Mouse (Mus musculus) embryo, embryonic 10.5 days (tissue): Measurements from ENCODE around the gene Gm20388.

Experiments
- DNase-seq: peaks from one replicate; pipeline ENCODE4 v3.0.0-alpha.2; 2015; ENCODE audit warnings: low spot score

The Gm20388 gene

DNA sequence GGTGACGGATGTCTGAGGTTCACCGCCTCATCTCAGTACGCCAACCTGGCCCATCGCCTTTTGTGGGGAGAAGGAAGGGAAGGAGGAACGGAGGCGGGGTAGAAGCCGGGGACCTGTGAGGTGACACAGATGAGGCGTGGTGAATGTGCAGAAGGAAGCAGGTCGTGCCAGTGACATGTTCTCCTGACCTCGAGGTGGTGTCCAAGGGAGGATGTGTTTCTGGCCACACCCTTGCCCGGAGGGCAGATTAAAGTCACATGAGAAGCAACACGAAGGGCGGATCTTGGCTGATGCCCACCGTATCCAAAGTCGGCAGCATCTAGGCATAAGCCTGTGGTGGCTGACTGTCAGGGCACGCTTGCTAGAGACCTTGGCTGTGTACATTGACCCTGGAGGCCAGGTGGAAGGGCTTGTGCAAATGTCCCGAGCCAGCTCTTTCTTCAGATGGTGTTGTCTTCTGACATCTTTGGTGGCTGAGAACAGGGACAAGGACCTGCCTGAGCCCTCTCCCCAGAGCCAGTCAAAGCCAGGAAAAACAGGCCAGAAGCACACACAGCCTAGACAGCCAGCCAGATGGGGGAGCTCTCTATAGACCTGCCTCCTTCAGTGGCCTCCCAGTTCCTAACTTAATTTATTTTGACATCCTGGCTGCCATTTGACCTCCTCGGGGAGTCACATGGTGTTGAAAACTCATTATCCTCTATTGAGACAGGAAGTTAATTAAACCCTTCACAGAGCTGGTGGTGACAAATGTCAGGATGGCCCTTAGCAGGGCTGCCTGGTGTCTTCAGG, 2366.8 kb downstream of the Gm20388 start:
- DNase-seq, result peak; percentile 68

DNA sequence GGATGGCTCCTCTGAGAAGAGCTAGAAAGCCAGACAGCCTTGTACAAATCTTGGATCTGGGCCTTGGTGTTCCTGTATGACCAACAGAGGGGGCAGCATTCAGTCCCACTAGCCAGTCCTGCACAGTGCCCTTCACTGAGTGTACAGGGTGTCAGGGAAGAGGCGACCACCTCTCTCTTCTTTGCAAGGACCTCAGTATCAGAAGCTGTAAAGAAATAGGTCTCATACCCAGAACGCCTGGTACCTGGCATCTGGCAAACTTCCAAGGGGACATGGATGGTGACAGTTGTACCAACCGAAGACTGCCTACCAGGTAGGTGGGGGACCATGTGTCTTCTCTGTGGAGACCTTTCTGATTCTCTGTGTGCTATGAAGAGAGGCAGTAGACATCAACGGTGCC, 2369.5 kb downstream of the Gm20388 start:
- no peak for DNase-seq

DNA sequence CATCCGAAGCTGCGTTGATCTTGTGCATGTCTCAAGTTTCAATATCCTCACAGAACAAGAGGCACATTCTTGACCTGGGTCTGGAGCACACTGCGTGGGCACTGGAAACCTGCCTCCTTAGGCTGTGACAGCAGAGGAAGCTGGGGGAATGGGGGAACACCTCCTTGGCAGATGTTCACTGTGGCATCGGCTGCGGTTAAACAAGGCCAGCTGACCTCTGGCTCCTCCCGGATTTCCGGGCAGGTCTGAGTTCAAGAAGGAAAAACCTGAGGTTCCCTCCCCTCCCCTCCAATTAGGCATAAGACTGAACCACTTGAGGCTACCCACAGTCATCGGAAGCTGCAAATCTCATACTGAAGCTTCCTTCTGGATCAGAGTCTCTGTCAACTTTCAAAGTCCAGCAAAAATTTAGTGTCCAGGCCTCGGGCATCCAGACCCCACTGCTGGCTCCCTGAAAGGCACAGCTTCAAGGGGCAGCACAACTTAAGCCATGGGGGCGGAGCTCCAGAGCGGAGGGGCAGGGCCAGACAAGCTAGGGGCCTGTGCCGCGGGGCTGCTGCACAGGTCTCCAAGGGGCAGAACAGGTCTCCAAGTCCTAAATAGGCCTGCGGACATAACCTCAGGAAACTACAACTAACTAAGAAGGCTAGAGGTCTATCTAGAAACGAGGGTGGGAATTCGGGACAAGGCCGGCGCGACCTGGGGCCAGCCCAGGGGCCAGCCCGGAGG, 2370.1 kb downstream of the Gm20388 start:
- DNase-seq, result peak; percentile 83

DNA sequence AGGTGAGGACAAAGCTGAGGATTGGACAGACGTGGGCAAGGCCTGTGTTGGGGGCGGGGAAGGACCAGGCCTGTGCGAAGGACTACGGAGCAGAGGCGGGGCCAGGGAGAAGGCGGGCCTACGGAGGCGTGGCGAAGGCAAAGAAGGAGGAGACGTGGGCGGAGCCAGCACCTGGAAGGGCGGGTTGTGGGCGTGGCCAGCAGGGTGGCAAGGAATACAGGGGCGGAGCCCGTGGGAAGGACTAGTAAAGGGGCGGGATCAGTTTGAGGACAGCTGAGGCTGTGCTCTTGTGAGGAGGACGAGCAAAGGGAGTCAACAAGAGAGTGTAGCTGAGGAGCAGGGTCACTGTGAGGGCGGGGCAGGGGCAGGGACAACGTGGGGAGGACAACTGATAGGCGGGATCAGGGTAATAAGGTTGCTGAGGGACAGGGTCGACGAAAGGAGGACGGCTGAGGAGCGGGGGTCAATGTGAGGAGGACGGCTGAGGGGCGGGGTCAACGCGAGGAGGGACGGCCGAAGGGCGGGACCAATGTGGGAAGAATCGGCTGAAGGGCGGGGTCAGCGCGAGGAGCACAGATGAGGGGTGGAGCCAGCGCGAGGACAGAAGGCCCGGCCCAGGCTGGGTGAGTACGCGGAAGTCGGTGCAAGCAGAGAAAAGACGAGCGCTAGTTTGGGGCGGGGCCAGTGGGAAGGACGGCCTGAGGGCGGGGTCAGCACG, 2370.8 kb downstream of the Gm20388 start:
- DNase-seq, result peak; percentile 99

DNA sequence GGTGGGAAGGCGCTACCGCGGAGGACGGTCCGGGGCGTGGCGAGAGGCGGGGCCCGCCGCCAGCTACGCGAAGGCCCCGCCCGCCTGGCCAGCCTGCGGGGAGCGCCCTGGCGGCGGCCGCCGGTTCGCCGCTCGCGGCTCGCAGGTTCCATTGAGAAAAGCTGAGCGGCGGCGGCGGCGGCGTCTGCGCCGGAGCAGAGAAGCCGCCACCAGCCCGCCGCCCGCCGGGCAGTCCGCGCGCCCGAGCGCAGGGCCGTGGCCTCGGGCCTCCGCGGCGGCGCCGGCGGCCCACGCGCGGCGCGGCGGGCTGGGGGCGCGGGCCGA, 2371.4 kb downstream of the Gm20388 start, which contains the start of gene Zfpm1:
Zfpm1 (plus strand) TSS at position 107 of the 324 bp plus-strand sequence.
- DNase-seq, result no peak

DNA sequence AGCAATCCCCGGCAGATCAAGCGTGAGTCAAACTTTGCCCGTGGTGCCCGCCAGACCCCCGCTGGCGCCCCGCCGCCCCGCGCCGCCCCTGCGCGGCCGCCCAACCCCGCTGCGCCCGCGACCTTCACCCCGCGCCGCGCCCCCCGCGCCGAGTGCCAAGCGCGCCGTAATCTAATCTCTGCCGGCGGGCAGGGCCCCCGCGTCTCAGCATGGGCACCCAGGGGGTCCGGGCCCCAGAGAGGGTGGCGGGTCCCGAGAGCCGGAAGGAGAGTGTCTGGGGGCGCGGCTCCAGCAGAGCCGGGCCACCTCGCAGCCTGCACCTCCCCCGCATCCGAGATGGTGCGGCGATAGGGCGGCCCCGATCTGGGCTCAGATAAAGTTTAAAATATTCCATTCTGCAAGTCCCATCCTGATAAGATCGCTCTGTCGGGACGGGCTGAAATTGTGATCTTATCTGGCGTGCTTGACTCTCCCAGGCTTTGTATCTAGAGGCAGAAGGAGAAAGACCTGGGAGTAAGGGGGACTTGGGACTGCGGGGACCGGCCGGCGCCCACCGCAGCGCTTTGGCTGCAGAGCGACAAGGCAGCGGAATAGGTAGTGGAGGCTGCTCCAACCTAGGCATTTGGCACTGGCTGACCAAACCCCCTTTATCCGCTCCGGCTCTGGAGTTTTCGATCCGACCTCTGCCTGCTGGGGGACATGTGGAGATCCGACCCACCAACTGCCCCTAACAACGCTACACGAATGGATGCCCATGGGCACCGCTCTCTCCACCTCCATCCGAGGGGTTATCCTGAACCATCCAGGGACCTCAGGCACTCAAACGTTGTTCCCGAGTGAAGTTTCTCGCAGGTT, 2372.1 kb downstream of the Gm20388 start:
- peak; percentile 49 for DNase-seq

DNA sequence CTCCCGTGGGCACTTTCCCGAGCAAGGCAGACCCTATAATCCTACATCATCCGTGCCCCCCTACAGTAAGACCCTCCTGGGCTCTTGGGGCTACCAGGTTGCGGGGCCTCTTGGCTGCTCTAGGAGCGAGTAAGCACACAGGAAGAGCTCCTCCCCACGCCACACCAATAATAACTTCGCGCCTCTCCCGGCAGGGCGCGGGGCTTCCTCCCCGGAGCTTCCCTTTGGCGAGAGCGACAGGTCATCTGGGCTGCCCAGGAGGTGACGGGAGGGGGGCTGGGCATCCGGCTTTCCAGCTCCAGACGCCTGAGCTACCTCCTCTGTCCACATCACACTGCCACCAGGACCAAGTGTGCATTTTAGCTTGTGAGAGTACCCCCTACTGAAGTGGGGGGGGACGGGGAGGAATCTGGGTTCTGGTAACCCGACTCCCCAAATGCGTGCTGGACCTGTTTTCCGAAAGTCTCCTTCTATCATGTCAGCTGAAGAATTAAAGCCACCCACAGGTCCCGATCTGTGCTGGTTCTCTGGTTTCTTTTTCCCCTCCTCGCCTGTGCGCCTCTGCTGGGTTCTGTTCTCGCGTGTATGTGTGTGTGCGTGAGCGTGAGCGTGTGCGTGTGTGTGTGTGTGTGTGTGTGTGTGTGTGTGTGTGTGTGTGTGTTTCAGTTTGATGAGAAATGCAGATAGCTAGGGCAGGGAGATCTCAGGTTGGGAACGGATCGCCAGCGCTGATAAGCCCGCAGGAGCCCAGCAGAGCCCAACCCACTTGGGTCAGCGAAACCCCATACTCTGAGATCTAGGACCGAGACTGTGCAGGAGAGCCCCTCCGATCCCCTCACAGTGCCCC, 2372.9 kb downstream of the Gm20388 start:
- DNase-seq, result peak; percentile 70

DNA sequence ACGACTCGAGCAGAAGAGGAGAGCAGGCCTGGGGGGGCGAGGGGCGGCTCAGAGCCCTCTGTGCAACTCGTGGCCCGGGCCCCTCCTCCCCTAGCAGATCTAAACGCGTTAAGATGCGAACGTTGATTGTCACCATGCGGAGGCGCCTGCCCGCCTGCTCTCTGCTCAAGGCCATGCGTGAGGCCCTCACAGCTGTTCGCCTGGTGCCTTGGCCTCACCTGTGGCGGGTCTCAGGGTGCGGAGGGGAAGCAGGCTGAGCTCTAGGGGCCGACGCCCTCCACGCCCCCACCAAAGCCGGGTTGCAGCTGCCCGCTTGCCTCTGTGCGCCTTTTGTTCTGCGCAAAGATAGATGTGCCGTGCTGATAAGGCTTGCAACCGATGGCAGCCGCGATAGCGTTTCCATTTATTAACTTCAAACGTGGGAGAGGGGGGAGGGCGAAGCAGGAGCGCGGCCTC, 2373.6 kb downstream of the Gm20388 start:
- peak; percentile 74 for DNase-seq

DNA sequence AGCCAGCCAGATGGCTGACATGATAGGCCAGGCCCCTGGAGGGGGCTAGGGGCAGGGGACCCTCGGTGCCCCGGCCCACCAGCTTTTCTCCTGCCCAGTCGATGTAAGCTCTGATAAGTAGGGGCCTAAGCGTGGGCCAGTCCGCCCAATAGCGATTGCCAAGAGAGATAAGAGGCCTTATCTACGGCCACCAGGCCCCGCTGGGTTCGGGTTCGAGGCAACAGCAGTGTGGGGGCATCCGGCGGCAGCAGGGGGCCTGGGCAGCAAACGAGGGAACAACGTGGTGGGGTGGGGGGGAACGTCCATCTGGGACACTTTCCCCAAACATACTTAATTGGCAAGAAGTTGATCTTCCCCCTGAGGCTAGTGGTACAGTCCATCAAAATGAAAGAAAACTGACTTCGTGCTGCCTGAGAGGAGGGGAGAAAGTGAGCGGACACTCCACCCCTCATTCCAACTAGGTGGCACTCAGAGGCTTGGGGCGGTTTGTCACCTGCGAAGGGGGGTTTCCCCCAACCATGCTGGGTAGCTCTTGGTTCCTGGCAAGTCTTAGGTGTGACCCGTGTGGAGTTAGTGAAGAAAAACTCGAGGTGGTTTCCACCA, 2374.1 kb downstream of the Gm20388 start:
- DNase-seq, result peak; percentile 65

DNA sequence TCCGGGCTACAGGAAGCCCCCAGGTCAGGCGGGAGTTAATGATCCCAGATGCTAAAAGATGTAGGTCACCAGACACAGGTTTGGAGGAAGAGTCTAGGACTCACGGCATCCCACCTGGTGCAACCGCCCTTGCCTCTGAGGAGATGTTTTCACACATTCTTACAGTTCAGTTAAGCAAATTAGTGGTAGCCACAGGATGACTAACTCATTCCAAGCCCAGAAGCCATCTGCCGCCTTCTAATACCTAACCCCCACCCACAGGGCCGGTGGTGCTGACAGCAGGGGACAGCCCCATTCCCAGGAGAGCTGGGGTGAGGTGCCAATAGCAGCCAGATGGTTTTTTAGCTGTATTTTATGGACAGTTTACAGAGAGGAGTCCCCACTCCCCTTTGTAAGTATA, 2375.1 kb downstream of the Gm20388 start:
- no peak for DNase-seq

DNA sequence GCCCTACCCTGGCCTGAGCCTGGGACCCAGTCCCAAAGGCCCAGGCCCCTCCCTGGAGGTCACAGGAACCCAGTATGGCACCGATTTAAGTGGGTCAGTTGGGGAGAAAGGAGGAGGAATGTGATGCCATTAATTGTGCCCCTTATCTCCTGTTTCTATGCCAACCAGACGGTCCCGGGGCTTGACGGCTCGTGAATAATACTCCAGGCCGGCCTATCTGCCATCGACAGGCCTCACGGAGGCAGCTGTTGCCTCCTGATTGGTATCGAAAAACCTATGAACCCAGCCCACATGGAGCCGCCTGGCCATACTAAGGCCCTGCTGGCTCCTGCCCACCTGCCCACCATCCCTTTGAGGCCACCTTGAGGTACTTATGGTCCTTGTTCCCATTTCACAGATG, 2376.3 kb downstream of the Gm20388 start:
- no peak for DNase-seq

DNA sequence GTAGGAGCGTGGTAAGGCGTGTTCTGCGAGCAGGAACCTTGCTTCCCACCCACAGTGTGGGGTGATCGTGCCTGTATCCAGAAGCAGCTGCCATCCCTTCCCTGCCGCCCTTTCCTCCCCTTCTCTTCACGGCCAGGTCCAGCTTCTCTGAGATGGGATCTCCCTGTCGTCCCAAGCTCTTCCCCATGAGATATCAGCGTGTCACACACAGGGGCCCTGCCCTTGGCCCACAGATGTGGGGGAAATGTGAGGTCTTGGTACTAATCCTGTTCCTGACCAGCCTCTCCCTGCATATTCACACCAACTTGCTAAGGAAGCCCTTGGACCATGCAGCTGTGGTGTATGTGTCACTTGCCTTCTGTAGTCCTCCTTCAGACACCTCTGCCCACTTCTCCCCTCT, 2377.1 kb downstream of the Gm20388 start:
- no peak for DNase-seq

DNA sequence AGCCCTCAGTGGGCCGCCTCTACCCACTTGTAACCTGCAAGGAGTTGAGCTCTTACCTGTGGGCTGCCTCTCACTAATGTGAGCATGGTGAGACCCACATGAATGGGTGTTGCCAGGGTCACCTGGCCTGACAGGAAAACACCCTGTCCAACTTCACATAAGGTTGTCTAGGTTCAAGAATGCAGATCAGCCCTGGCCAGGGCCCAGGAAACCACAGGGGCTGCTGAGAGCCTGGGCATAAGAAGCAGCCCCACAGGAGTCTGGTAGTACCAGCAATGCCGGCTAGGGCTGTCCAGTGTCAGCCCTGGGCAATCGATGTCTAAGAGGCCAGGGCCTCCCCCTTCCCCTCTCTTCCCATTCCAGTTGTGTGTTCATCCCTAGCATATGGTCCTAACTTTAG, 2377.7 kb downstream of the Gm20388 start:
- no peak for DNase-seq

DNA sequence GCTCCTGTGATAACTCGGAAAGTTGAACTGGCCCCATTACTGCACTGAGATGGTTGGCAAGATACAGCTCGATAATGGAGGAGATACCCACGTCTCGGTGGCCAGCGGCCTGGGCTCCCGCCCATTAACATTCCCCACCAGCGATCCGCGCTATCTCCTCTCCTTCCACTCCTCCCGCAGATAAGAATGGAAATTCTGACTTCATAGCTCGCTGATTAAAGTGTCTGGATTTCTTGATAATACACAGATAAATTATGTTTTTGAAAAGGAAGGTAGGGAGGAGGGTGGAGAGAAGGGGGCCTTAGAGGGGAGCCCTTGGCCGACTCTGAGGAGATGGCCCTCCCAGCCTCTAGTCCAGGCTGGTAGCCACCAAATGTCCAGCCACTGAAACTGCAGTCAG, 2380.4 kb downstream of the Gm20388 start:
- no peak for DNase-seq

DNA sequence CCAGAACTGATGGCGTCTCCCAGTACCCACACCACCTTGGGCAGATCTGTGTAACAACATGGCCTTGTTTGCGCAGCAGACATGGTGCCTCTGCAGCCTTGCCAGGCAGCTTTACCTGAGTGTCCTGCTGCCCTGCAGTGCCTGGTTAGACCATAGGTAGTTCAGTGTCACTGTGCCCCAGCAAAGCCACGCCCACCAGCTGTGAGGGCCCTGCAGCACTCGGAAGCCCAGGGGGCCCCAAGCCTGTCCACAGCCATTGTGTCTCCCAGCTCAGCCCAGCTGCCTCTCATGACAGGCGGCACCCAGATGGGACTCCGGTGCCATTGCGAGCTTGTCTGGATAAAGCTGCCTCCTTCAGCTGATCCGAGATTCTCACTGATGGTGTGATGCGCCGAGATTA, 2380.9 kb downstream of the Gm20388 start:
- no peak for DNase-seq

DNA sequence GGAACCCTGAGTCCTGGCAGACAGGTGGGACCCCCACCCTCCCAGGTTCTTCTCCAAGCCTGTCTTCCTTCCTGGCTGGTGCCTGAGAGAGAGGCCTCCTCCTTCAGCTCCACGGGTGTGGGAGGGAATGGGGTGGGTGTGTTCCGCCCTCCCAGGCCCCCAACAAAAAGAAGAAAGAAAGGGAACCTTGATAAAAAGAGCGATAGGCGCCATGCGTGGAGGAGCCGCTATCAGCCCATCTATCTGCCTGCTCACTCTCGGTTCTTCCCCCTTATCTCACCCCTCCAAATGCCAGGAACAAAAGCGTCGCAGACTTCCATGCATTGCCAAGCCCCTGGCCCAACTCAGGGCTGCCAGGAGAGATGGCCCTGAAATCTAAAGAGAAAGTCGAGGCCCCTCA, 2382.8 kb downstream of the Gm20388 start:
- DNase-seq, result no peak

DNA sequence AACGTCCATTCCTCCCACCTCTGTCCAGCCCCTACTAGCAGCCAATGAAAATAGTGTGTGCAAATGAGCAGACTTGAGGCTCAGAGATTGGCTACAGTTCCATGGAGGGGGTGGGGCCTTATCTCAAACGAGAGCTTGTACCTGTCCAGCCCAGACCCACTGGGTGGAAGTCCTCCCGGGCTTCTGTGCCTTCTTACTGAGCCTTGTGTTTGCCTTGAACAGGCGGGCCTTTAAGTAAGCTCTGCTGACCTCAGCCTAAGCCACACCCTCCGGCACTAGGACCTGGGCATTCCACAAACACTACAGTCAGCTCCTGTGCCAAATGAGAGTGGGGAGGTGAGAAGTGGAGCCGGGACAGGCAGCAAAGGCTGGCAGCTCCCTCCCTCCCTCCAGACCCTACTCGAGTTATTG, 2383.6 kb downstream of the Gm20388 start:
- DNase-seq, result peak; percentile 87

DNA sequence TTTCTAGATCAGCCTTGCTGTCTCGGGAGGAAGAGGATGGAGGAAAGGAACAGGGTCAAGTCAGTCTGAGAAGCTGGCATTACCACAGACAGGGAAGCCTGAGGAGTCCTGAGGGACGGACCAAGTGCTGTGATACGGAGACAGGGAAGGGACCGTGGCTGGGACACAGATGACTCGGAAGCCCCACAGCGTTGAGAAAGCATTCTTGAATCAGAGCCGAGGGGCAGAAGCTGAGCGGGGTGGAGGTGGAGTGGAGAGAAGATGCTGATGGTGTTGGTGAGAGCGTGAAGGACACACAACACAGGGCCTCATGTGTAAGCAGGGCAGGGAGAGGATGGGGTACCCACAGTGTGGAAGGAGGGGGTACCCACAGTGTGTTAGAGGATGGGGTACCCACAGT, 2384.7 kb downstream of the Gm20388 start:
- DNase-seq, result no peak

DNA sequence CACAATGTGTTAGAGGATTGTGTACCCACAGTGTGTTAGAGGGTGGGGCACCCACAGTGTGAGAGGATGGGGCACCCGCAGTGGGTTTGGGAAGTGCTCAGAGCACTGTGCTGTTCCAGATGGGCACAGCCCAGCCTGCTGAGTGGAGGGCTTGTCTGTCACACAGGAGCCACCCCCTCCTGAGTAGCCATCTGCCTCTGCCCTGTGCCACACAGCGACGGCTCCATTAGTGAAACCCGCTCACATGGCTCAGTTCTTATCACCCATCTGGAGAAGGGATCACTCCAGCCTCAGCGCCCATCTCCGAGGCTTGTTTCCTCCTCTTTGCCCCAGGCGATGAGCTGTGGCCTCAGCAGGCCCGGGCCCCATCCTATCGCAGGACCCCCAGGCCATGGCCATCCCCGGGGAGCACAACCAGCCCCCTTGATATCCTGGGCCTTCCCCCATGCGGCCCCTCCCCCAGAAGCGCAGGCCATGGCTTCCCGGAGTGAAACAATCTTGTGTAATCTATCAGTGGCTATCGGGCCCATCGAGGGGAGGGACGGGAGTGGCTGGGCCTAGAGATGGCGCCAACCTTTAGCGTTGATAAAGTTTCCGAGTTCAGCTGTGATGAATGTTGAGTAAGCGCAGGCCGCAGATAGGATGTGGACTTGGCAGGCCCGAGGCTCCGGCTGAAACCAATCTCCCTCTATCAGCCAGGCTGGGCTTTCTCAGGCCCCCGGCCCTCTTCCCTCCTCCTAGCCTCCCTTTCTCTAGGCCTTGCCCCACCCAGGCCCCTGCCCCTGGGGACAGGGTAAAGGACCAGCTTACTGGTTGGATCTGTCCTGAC, 2385.7 kb downstream of the Gm20388 start:
- DNase-seq, result peak; percentile 24
